In genomic region chr3:144437871-144438398, GRCm38 (mm10) we compare ENCODE assay signal across 20 mouse cellular contexts.
"Had no signal": no experiment of that assay in that cellular context is flagged by ENCODE, and none has a peak within 500 bp of the region (broad histone marks: within the 10 kb centered on the region; RNA-seq: fewer than 3 reads in every experiment).

No protein-coding gene starts in this region.

- H3K27me3 ChIP-seq: limb, embryonic 12.5 days; limb, embryonic 15.5 days; liver, embryonic 12.5 days; midbrain, embryonic 12.5 days; midbrain, embryonic 15.5 days; neural tube, embryonic 13.5 days had no signal

- H3K4me2 ChIP-seq: limb, embryonic 12.5 days; limb, embryonic 15.5 days; liver, embryonic 12.5 days; midbrain, embryonic 12.5 days; midbrain, embryonic 15.5 days; neural tube, embryonic 13.5 days had no signal

- H3K4me1 ChIP-seq: limb, embryonic 12.5 days; limb, embryonic 15.5 days; liver, embryonic 12.5 days; midbrain, embryonic 12.5 days; midbrain, embryonic 15.5 days; neural tube, embryonic 13.5 days had no signal

- H3K9me3 ChIP-seq: limb, embryonic 12.5 days; limb, embryonic 15.5 days; liver, embryonic 12.5 days; midbrain, embryonic 12.5 days; midbrain, embryonic 15.5 days; neural tube, embryonic 13.5 days had no signal

- H3K9ac ChIP-seq: limb, embryonic 12.5 days; limb, embryonic 15.5 days; liver, embryonic 12.5 days; midbrain, embryonic 12.5 days; midbrain, embryonic 15.5 days; neural tube, embryonic 13.5 days had no signal

- H3K27ac ChIP-seq: kidney, postnatal 0 days; layer of hippocampus, adult 2 months; limb, embryonic 12.5 days; limb, embryonic 15.5 days; liver, embryonic 12.5 days; midbrain, embryonic 12.5 days; midbrain, embryonic 15.5 days; neural tube, embryonic 13.5 days; stomach, postnatal 0 days had no signal

- H3K36me3 ChIP-seq: midbrain, embryonic 15.5 days had no signal

- H3K4me3 ChIP-seq: layer of hippocampus, adult 2 months; limb, embryonic 12.5 days; limb, embryonic 15.5 days; liver, embryonic 12.5 days; midbrain, embryonic 12.5 days; midbrain, embryonic 15.5 days; myocyte; neural tube, embryonic 13.5 days had no signal

- DNase-seq: kidney, adult 2 months; kidney, postnatal 25 days; layer of hippocampus, adult 9-11 months; left cerebral cortex, postnatal 4 days; lung, adult 2 months; lung, postnatal 14 days; lung, postnatal 4 days; retina, postnatal 1 day; right cerebral cortex, postnatal 4 days; thymus, postnatal 25 days had no signal
